Mouse (Mus musculus): ENCODE measurements around the gene Ifih1.
A peak's percentile ranks its signal among the peaks of the same experiment; 100 is the strongest.

DNA sequence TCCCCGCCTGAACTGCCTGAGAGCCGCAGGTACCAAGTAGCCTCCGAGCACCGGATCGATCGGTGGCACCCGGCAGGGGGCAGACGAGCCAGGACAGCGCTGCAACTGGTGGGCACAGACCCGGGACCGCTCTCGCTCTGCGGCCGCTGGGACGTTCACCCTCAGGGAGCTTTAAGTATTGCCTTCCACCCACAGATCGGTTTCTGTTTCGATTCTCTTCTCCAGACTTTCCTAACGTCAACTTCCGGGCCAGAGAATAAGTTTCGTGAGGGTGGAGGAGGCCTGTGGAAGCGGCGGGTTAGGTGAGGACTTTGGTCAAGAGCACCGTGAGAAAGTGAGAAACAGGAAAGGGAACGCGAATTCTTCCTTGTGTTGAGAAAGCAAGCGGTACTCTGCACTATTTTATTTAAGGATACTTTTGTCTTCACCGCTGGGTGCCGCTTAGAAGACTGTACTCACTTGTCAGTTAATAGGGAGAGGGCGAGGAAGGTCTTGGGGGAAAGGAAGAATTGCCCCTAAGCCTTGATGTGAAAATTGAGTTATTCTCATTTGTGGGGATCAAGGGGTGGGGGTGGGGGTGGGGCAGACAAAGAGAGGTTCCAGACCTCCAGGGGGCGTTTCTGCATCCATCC is at the start of gene Ifih1:
- TF ChIP-seq POLR2A (IDR thresholded peaks at IDR 0.05; ENCODE audit: control insufficient read depth, extremely low read depth, insufficient read depth, low read length, poor library complexity) (no peak), CTCF (IDR thresholded peaks at IDR 0.05; ENCODE audit: borderline replicate concordance, control insufficient read depth, extremely low read depth, insufficient read depth, low read length, poor library complexity) (peak; percentile 44; the same call in 1 of the 2 replicates)
